Mouse (Mus musculus): ENCODE data around the gene Tef.

DNA sequence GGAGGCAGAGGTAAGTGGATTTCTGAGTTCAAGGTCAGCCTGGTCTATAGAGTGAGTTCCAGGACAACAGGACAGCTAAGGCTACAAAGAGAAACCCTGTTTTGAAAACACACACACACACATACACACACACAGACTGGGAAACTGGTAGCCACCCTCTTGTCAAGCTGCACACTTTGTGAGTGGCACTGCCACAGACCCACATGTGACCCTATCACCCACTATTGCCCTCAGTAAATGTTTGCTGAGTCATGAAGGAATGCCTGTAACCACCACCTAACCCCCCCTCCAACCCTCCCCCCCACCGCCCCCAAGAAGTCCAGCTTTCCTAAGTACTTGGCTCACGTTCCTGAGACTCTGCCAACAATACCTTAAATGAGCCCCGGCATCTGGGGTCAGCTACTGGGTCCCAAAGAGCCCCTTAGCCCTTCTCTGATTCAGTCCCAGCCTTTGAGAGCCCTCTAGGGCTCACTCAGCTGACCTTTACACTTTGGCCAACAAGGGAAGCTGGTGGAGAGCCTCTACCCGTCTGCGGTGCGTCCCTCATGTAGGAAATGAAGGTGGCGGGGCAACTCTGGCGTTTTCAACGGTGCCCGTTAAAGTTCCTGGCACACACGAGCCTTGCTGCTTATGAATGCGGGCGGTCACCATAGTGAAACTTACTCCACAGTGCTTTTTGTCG is 36.5 kb downstream of the Tef start:
- no peak for TF ChIP-seq CTCF (IDR thresholded peaks at IDR 0.05 in 2 of 3, conservative IDR thresholded peaks at IDR 0.05 in 1 of 3; ENCODE audit: control insufficient read depth in 1 of 3, insufficient read depth in 1 of 3, low read depth in 2 of 3, low read length in 3 of 3, poor library complexity in 1 of 3, severe bottlenecking in 1 of 3)
- TF ChIP-seq SIN3A (IDR thresholded peaks at IDR 0.05; ENCODE audit: low read length) = no peak
- no peak for TF ChIP-seq GABPA (IDR thresholded peaks at IDR 0.05; ENCODE audit: low read depth, low read length)
- TF ChIP-seq EP300 (IDR thresholded peaks at IDR 0.05; ENCODE audit: low read depth in 1 of 2, low read length in 2 of 2) = no peak
- no peak for TF ChIP-seq TCF12 (IDR thresholded peaks at IDR 0.05; ENCODE audit: low read depth, low read length)
- no peak for TF ChIP-seq POLR2A (IDR thresholded peaks at IDR 0.05; ENCODE audit: control insufficient read depth in 1 of 2, insufficient read depth in 1 of 2, low read depth in 1 of 2, low read length in 2 of 2, poor library complexity in 1 of 2)
- no peak for TF ChIP-seq HCFC1 (IDR thresholded peaks at IDR 0.05; ENCODE audit: low read depth, low read length)
- no peak for TF ChIP-seq TAL1 (IDR thresholded peaks at IDR 0.05; ENCODE audit: low read length)
- TF ChIP-seq MAFK (IDR thresholded peaks at IDR 0.05; ENCODE audit: borderline replicate concordance, low read depth, low read length) = no peak
- no peak for TF ChIP-seq ELF1 (IDR thresholded peaks at IDR 0.05; ENCODE audit: low read depth, low read length)
- TF ChIP-seq MXI1 (IDR thresholded peaks at IDR 0.05; ENCODE audit: low read depth, low read length) = no peak

Data from MEL (cell line).